Mouse (Mus musculus): Measurements from ENCODE around the gene Clrn3.

Clrn3 gene

DNA sequence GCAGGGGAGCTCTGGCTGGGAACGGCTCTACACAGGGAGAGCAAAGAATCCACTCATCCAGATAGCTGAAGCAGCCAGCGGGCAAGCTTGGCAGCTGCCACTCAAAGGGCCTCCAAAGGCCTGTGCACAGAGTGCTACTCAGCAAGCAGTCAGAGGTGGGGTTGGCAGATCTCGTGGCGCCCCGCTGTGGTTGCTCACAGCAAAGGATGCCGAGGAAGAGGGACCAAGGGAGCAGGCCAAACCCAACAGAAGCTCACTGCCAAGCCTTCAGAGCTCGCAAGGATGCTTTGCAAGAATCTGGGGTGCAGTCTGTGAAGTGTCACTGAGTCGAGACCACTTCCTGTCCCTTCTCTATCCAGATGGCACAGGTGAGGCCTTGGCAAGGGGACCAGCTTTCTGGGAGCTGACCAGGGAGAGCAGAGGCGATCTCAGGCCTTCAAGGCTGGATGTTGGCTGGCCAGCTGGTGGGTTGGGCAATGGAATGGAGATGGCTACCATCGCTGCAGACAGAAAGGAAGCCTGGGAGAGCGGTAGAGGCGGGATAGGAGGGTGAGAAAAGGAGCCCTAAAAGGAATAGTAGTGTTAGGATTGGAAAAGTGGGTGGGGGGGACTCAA lies 42.6 kb downstream of the Clrn3 start:
- no peak for DNase-seq

DNA sequence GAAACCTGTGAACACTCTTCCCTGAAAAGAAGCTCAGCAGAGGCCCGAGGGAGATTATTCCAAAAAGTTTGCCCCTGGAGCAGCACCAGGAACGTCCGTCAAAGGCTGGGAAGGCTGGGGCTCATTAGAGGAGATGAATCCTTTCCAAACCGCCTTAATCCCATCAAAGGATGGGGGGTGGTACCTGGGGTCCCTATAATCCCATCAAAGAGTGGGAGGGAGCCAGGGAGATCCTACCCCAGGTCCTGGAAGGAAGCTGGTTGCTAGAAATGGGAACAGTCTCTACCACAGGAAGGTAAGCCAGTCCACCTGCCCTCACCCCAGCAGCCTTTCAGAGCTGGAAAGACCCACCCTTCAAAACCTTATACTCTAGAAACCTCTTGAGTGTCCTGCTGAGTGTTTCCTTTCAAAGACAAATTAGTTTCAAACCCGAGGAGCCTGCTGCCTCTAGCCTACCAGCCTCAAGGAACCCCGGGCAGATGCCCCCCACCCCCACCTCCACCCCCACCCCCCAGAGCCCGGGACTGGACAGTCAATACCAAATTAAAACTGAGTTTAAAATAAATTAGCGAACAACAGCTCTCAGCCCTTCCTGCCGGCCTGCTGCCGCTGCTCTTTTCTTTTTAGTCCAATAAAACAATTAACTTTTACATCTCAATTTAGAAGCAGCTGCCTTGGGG lies 43.2 kb downstream of the Clrn3 start:
- DNase-seq: no peak

- DNase-seq: no peak
Observed at GRCm38 (mm10) chr7:135484341-135484740, 44.1 kb downstream of the Clrn3 start.

DNA sequence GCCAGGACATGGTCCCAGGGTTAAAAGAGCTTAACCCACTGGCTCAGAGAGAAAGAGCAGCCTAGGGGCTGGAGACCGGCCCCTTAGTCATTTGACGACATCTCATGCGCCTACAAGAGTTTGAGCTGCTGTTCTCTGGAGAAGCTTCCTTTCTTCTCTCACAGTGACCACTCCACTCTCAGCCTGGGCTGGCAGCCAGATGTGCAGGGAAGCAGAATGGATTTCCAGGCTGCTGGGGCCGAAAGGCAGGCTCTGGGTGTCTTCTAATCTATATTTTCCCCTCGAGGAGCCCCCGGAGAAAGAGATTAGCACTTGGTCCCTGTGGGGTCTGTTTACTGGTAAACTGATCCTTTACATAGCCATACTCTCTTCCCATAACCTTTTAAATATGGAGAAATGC lies 44.7 kb downstream of the Clrn3 start:
- no peak for DNase-seq

DNA sequence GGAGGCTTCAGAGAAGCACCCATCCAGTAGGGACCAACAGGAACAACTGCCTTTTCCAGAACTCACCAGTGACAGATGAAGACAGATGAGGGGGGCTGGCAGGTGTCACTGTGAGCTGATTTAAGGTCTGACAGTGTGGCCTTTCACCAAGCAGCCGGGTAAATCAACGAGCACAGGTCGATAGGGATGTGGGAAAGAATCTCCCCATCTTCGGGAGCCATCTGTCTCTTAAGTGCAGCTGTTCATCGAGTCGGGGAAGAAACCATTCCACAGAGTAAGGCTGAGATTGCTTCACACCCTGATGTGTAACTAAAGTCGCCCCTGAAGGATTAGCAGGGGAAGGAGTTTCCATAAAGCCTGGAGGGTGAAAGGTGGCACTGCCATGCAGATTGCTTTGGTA lies 47.3 kb downstream of the Clrn3 start:
- no peak for DNase-seq

DNA sequence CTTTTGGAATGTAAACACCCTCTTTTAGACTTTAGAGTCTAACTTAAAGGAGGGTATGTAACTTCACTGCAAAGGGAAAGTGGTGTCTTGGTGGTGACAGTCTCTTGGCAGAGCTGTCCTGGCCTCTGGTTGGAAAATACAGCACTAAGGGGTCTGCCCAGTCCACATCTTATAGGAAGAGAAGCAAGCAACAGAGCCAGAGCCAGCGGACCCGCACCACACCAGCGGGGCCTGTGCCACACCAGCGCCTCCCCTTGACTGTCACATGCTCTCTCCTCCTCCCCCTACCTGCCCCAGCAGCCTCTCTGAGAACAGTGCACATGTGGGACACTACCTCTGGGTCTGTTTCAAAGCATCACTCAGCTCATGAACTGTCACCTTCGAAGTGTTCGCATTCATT lies 48.5 kb downstream of the Clrn3 start:
- no peak for DNase-seq

DNA sequence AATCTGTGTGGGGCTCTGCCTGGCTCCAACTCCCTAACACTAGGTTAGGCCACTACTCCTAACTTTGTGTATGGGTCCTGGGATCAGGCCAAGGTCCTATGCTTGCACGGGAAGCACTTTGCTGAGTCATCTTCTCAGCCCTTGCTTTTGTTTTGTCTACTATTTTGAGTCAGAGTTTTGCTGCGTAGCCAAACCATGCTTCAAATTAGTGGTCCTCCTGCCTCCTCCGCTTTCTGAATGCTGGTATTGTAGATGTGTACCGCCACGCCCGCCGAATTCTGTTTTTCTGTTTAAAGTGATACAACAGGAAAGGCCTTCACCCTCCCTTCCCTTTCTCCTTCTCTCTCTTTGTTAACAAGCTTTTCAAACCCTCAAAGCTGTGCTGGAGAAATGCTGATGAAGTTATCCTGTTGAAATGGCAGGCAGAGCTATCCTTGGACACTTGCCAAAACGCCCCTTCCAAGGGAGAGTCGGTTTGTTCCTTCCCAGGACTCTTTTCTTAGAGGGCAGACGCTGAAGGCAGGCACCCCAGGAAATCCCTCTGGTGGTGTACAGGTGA lies 49.1 kb downstream of the Clrn3 start:
- DNase-seq: no peak

DNA sequence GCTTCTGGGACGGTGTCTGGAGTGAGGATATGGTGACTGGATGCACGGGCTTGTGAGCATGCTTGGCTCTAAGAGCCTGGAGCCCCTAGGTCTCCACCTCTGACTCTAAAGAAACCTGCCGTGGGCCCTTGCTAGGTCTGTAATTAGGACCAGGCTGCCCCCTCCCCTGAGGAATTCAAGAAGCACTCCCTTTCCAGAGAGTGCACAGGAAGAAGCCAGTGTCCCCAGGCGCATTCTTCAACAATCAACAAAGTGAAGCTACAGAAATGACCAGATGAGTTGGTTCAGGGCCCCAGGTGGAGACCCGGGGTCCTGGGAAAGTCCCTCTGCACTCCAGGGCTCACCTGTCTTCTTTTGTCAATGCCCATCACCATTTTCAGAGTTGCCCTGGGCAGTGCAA lies 51.2 kb downstream of the Clrn3 start:
- no peak for DNase-seq

DNA sequence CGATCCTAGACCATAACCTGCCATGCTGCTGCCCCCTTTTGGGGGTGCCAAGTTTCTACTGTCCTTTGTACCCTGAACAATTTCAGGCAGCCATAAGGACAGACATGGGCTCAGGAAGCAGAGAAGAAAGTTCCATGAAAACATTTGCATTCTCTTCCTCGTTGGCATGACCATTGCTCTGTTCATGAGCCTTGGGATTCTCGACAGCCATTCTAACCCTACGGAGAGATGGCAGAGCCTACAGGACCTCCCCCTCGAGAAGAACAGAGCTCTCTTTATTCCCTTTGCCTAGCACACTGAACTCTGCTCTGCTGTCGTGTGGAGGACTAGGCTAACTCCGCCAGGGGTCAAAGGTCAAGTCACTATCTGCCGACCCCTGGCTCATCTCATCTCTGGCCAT lies 52.5 kb downstream of the Clrn3 start:
- DNase-seq: no peak

GRCm38 (mm10) chr7:135470319-135470718 lies 58.1 kb downstream of the Clrn3 start:
- no peak for DNase-seq

DNA sequence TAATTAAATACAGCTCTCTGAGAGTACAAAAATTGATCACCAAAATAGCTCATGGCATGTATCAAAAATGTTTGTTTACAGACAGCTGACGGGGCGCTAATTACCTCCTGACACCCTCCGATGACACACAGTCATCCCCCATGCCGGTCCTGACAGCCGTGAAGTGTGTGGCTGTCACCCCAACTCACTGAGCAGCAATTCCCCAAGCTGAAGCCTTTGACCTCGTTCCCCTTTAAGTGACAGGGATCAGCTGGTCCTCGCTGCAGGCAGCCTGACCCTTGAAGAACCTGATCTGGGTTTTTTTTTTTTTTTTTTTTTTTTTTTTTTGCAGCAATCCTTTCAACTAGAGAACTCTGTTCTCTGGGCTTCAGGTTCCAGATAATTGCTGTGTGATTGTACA lies 59.8 kb downstream of the Clrn3 start:
- DNase-seq: no peak

DNA sequence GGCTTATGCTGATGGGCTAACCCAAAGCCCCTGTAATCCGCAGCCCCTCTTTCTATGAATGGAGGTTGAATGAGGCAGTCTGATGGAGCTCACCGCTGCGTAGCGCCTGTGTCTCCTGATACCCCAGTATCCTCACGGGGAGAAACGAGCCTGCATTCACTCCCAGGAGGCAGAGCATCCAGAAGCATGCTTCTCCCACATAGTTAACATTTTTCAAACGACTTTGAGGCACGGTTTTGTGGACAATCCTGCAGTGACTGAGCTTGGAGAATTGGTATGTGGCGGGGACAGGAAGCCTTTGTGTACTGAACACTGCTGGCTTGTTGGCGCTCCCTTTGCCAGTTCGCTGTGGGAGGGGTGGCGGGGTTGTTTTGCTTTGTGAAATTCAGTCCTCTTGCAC lies 63.2 kb downstream of the Clrn3 start:
- no peak for DNase-seq

DNA sequence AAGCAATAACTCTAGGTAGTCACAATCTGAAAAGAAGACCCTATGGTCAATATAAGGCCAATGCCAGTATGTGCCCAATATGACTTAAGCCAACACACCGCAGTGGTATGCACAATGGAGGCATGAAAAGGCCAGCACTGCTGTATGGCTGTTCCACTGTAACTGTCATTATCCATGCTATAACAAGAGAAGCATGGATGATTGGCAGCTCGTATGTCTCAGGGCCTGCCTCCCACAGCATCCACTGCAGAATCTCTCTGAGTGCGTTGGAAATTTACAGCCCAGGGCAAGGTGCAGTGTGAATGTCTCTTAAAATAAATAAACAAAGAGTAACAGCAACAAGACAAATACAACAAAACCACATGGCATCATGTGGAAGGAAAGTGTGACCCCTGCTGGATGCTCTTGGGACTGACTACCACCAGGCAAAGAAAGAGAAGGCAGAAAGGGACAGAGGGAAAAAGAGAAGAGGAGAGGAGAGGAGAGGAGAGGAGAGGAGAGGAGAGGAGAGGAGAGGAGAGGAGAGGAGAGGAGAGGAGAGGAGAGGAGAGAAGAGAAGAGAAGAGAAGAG lies 63.7 kb downstream of the Clrn3 start:
- no peak for DNase-seq
